Mouse (Mus musculus): Measurements from ENCODE around the gene Fbxl16.
A peak's percentile ranks its signal among the peaks of the same experiment; 100 is the strongest.
"Not testable (repeated sequence)": the region's sequence is repeated elsewhere in the genome, so short reads cannot be mapped to it uniquely, and the experiment has no call there.

Gene Fbxl16

GRCm38 (mm10) chr17:25795609-25796092 is 13.2 kb upstream of the Fbxl16 start, which contains the start of gene AC134908.4:
AC134908.4 (minus strand) TSS chr17:25795659.
- DNase-seq (ENCODE audit: low spot score) = no peak

DNA sequence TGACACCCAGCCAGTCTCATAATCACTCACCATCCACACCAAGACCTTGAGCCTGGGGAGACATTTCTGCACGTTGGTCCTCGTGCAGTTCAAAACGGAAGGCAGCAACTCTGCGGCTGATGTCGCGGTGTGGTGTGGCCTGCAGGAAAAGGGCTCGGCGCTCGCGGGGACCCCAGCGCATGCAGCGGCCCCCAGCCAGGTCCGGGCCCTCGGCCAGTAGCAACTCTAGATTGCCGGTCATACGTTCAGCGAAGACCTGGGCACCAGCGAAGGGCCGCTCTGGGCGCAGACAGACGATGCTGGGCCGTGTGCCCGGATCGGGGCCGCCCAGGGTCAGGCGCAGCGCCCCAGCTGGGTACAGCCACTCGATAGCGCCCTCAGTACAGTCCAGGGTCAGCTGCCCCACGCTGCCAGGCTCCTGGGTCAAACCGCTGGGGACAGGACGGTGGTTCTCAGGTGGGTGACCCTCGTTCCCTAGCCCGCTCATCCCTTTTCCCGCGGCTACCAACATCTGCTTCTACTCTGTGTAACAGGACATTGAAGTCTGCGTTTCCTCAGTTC is 12.6 kb upstream of the Fbxl16 start:
- no peak for DNase-seq (ENCODE audit: low spot score)

DNA sequence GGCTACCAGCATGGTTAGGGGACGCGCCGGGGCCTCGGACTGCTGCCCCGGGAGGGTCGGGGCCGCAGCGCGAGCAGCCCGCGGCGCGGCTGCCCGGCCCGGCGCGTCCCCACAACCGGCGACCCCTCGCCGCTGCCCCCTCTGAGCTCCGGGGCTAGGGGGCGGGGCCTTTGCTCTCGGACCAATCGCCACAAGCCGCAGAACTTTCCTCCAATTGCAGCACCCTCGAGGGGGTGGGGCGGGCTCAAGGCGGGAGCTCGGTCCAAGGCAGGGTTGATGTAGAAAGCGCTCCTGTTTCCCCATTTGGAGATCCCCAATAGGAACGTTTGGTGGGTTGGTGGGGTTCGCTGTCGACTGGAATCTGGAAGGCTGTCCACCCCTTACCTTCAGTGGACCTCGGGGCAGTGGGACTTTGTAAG is 11.9 kb upstream of the Fbxl16 start, which contains the start of gene Metrn:
TSS of gene Metrn (minus strand) at position 186 of the 419 bp plus-strand sequence.
- peak; percentile 88 for DNase-seq (ENCODE audit: low spot score)

DNA sequence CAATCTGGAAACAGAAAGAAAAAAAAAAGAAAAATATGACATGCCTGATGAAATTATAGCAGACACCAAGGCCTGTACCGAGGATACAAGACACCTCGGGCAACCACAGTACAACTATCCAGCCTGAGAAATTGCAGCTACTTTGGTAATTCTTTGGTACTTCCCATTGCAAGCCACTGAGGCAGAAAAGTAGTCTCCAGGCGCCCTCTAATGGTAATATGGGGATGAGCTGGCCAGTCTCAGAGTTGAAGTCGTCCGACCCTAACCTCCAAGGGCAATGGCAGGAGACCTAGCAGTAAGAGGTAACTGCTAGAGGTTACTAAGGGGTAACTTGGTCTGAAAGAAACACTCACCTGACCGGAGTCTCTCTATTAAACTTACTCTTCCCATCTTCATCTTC is 7.9 kb upstream of the Fbxl16 start:
- peak; percentile 83 for DNase-seq (ENCODE audit: low spot score)

DNA sequence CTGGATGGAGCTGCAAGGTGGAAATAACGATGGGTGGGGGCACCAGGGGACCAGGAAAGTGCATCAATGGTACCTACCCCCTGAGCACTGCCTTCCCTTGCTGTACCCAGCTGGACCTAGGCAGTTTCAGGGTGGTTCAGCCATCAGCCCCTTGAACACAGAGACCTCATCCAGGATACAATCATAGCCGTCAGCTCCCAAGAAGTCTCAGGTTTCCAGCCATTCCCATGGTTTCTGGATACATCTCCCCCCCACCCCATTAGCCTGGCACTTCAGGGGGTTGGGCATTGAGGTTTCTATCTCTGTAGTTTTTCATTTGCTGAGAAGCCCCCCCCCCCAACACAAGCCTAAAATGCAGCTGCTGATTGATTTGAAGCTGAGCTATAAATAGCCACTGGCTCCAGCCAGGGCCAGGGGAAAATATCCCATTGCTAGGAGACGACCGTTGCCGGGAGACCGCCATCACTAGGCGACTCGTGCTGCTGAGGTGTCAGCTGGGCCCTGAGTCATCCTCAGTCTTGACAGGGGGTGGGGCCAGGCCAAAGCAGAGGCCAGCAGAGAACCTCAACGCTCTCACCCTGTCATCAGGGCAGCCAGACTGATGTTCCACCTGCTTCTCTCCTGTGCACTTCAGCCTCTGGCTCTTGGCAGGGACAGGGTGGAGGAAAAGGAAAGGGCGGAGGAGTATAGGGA is 5.9 kb upstream of the Fbxl16 start:
- DNase-seq (ENCODE audit: low spot score) = no peak

- DNase-seq (ENCODE audit: low spot score) = no peak
Measured at GRCm38 (mm10) chr17:25806507-25806906, 2.4 kb upstream of the Fbxl16 start.

DNA sequence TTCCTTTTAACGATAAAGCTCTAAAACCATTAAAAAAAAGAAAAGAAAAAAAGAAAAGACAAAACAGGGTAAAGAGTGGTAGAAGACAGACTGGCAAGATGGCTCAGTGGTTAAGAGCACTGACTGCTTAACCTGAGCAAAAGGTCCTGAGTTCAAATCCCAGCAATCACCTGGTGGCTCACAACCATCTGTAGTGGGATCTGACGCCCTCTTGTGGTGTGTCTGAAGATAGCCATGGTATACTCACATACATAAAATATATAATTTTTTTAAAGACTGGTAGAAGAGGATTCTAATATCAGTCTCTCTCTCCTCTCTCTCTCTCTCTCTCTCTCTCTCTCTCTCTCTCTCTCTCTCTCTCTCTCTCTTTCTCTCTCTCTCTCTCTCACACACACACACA is 1.4 kb upstream of the Fbxl16 start:
- not testable (repeated sequence) for DNase-seq (ENCODE audit: low spot score)

DNA sequence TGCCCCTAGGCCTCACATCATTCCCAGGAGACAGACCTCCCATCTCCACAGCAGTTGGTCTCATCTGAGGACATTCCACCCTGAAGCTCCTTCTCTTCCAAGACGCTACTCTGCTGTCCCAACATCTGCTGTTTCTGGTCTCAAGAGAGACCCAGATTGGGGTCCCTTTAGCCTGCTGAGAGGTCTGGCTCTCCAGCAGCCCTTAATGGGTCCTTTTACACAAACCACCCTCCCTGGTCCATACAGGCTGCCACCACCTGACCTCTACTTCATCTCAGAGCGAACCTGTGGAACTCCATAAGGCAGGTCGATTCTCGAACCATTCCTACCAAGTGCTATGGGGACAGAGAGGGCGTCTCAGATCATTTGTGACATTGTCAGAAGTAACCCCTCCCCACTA is 857 bp upstream of the Fbxl16 start:
- no peak for DNase-seq (ENCODE audit: low spot score)

DNA sequence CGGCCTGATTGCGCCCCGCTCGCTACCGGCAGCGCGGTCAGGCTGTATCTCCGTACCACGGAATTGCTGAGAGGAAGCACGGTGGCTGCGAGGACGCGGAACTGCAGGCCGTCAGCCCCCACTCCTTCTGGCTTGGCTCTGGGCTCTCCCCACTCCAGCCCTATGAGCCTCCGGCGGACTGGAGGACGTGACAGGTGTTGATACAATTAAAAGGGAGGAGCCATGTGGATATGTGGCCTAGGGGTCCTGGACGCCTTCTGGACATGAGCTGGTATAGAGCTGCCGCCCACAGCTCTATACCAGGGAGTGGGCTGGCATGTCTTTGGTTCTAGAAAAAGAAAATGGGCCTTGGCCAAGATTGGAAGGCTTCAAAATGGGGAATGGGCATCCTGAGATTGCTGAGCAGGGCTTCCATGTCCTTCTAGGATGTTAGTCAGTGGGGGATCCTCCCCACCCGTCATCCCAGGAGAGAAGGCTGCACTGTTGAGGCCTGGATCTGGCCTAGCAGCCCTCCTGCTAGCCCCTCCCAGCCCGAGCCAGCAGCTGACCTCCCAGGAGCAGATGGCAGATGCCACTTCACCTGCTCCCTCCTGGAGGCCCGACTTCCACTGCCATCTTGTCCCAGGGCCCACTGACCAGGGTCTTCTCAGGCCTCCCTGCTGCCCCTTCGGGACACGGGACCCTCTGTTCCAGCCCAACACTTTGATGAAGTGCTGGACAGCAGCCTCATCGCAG is 888 bp downstream of the Fbxl16 start:
- DNase-seq (ENCODE audit: low spot score) = no peak

DNA sequence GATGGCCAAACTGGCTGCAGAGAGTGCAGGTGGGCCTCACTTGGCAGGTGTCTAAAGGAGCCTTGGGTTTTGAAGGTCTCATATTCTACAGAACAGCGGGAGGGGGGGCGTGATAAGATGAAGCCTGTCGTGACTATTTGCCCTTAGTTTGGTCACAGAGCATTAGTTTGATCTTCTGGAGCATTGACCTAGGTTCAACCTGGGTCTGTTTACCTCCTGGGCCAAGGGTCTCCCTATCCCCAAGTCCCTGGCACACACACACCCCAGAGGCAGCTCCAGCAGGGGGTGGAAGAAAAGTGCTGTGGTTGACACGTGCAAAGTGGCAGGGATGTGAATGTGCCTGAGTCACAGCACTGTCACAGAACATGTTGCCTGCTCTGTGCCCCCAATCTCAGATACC is 2.0 kb downstream of the Fbxl16 start:
- DNase-seq (ENCODE audit: low spot score) = no peak

DNA sequence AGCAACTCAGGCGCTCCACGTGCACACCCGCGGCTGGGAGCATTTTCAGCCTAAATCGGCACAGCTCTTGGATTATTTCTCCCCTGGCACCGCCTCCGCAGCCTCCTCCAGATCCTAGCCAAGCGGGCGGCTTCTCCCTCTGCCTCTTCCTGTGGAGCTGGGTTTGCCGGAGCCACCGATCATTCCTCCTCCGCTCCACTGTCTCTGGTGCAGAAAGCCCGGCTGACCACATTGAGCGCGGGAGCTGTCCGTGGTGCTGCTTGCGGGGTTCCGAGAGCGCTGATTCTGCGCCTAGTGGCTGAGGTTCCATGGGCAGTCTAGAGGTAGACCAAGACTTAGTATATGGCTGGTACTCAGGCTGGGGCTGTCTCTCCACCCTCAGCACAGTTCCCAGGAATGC is 4.6 kb downstream of the Fbxl16 start:
- peak; percentile 68 for DNase-seq (ENCODE audit: low spot score)

DNA sequence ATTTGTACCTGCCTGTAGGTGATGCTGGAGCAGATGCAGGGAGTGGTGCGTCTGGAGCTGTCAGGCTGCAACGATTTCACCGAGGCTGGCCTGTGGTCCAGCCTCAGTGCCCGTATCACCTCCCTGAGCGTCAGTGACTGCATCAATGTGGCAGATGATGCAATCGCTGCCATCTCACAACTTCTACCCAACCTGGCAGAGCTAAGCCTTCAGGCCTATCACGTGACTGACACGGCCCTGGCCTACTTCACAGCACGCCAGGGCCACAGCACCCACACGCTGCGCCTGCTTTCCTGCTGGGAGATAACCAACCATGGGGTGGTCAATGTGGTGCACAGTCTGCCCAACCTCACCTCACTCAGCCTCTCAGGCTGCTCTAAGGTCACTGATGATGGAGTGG is 8.8 kb downstream of the Fbxl16 start:
- no peak for DNase-seq (ENCODE audit: low spot score)

- DNase-seq (ENCODE audit: low spot score) = no peak
Measured at GRCm38 (mm10) chr17:25818851-25819780, 10.2 kb downstream of the Fbxl16 start.

DNA sequence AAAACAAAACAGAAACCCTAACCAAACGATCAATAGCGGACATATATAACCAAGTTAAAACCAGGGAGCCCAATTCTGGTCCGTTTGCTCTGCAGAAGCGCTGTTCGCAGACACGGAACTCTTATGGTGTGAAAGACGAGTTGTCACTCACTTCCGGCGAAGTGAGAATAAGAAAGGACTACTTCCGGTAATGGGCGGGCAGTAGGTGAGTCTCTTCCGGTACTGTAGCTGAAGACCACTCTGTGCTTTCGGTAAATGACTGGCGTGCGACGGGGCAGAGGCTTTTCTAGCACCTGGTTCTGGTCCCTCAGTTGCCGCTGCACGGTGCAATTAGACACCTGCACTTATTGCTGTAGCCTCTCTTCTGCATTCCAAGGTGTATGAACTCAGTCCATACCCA is 14.6 kb downstream of the Fbxl16 start, which contains the start of gene Wdr24:
TSS of gene Wdr24 (plus strand) at position 176 of the 400 bp plus-strand sequence.
- peak; percentile 82 for DNase-seq (ENCODE audit: low spot score)

GRCm38 (mm10) chr17:25824362-25825142 is 15.7 kb downstream of the Fbxl16 start:
- no peak for DNase-seq (ENCODE audit: low spot score)

DNA sequence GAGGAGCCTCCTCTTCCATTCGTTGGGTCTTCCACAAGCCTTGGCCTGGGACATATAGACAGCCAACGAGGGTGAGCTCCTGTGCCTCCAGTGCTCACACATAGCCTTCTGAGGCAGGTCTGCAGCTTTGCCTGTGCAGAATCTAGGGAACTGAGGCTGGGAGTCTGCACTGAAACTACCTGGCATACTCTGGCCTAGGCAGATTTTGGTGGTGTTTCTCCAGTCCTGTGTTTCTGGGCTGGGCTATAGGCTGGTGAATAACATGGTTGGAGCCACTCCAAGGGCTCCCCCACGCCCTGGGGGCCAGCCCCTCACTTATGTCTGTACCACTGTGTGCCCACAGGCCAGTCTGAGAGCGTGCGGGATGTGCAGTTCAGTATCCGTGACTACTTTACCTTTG is 16.4 kb downstream of the Fbxl16 start:
- DNase-seq (ENCODE audit: low spot score) = no peak

GRCm38 (mm10) chr17:25825984-25826570 is 17.2 kb downstream of the Fbxl16 start:
- DNase-seq (ENCODE audit: low spot score) = no peak

DNA sequence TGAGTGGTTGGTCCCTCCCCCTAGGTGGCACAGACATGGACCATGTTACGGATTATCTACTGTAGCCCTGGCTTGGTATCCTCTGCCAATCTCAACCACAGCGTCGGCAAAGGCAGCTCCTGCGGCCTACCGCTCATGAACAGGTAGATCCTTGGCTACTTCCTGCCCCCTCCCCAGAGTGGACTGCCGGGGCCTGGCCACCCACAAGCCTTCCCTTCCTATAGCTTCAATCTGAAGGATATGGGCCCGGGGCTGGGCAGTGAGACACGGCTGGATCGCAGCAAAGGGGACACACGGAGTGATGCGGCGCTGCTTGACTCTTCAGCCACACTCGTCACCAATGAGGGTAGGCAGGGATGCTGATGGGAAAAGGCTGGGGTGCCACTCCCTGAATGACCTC is 18.1 kb downstream of the Fbxl16 start:
- no peak for DNase-seq (ENCODE audit: low spot score)

GRCm38 (mm10) chr17:25827546-25828222 is 18.8 kb downstream of the Fbxl16 start:
- DNase-seq (ENCODE audit: low spot score) = no peak

DNA sequence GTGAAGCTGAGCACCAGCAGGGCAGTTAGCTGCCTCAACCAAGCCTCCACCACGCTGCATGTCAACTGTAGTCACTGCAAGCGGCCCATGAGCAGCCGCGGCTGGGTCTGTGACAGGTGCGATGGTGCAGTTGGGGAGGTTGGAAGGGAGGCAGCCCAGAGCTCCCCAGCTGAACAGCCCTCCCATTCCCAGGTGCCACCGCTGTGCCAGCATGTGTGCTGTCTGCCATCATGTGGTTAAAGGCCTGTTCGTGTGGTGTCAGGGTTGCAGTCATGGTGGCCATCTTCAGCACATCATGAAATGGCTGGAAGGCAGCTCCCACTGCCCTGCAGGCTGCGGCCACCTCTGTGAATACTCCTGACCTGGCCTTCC is 19.3 kb downstream of the Fbxl16 start:
- no peak for DNase-seq (ENCODE audit: low spot score)
